Mouse (Mus musculus): ENCODE results near the gene Cdk2ap1.

DNA sequence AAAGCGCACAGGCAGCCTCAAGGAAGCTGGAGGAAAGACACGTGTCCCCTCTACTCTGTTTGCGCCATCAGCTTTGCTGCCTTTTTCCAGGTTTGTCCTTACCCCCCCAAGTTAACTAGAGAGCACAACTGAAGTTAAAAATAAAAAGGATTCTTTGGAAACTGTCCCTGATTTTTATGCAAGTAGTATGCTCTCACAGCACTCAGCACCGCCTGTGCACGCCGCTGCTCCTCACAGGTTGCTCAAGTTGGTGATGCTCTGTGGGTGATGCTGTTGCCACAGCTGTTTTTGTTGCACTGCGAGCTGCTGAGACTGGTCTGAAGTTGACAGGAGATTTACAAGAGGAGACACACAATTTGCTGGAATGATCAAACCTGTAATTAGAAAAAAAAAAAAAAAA, 11.4 kb upstream of the Cdk2ap1 start:
- no peak for TF ChIP-seq CTCF (IDR thresholded peaks at IDR 0.05; ENCODE audit: low read depth)
- no peak for TF ChIP-seq EP300 (IDR thresholded peaks at IDR 0.05; ENCODE audit: low read depth)

Data from heart, postnatal 0 days (tissue).